Mouse (Mus musculus) adrenal gland, adult (tissue): ENCODE measurements around the gene Atf7ip.
A peak's percentile ranks its signal among the peaks of the same experiment; 100 is the strongest.

Experiments used
- DNase-seq, 2 experiments: peaks; one replicate each; pipeline ENCODE4 v3.0.0; 2022 to 2023; ENCODE audit warnings: low spot score in 1 of 2; ENCODE audit not compliant: inconsistent age in 2 of 2

The Atf7ip gene

DNA sequence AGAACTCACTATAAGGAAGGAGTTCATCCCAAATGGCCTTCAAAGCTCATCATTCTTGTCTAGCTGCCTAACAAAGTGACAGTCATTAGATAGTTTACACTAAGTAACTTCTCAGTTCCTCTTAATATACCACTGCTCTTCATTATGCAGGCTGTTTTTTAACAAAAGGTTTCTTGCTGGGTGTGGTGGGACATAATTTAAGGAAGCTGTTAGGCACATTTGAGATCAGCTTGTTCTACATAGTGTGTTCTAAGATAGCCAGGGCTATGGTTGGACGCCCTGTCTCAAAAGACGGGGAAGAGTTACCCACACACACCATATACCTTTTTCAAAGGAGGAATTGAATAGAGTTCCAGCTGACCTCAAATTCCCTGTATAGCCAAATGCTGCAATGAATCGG lies 21.9 kb upstream of the Atf7ip start:
- no peak for DNase-seq

DNA sequence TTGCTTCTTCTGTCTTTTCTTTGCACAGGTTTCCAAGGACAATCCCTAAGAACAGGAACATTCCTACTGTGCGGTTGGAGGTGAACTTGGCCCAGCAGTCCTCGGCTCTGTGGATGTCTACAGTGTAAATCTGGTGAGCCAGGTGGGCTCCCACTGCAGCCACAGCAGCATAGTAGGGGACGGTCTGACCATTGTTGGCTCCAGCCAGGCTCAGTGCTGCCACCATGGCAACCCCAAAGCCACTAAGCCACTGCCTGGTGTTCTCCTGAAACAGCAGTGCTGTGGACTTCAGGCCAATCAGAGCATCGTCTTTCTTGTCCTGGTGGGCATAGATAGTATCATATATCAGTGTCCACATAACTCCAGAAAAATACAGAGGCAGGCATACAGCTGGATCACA lies 19.8 kb upstream of the Atf7ip start:
- DNase-seq, result peak in 1 of 2 experiments; percentile 26

DNA sequence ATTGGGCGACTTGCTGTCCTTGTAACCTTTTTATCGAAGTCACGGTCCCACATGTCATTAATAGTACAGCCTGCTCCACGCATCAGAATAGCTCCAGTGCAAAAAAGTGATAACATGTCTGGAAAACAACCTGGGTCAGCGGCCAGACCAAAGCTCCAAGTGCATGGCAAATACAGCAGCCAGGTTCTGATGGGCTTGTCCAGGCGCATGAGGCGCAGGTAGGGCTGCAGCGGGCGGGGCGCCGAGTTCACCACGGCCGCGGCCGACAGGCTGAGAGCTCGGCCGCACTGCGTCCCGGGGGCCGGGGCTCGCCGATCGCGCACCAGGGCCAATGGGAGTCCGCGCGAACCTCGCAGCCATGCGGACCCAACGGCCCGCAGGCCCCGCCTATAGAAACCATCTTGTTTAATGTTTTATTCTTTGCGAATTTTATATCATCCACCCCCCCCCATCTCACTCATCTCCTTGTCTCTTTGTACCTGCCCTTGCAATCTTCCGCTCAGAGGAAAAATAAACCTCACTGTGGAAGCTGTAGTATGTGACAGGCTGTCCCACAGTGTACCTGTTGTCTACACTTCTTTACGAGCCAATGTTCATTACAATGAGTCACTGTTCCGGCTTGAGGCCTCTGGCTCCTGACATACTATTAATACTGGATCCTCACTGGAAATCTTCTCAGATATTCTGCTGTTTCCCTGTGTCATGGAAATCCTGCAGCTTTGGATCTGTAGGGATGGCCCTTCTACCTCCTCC lies 19.0 kb upstream of the Atf7ip start:
- DNase-seq, result peak; percentile 31 to 64

DNA sequence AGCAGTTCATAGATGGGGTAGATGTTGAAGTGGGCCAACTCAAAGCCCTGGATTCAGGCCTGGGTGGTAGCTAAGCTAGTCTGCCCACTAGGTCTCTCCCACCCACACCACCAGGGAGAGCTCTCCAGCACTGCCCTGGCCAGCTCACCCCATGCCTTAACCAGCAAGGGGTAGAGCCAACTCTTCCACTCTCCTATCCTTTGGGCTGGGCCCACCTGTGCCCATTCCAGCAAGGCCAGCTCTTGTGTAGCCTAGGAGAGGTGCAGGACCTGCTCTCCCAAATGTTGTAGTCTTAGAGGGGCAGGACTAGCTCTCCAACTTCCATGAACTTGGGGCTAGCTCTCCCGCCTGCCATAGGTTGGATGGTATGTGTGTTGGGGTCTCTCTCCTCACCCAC lies 18.4 kb upstream of the Atf7ip start:
- no peak for DNase-seq

DNA sequence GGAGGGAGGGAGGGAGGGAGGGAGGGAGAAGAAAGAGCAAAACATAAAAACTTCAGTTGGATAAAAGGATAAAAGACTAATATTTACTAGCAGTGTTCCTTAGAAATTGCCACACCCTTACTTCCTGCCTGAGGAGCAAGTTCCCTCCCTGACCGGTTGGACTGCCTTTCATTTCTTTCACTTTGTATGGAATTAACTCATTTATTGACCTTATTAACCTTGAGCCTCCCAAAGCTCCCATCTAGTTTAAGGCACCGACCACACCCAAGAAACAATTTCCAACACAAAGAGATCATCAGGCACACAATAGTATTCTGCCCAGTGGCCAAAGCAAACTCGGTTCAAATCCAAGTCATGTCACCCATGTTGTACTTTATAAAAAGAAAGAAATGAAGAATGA lies 16.1 kb upstream of the Atf7ip start:
- no peak for DNase-seq

DNA sequence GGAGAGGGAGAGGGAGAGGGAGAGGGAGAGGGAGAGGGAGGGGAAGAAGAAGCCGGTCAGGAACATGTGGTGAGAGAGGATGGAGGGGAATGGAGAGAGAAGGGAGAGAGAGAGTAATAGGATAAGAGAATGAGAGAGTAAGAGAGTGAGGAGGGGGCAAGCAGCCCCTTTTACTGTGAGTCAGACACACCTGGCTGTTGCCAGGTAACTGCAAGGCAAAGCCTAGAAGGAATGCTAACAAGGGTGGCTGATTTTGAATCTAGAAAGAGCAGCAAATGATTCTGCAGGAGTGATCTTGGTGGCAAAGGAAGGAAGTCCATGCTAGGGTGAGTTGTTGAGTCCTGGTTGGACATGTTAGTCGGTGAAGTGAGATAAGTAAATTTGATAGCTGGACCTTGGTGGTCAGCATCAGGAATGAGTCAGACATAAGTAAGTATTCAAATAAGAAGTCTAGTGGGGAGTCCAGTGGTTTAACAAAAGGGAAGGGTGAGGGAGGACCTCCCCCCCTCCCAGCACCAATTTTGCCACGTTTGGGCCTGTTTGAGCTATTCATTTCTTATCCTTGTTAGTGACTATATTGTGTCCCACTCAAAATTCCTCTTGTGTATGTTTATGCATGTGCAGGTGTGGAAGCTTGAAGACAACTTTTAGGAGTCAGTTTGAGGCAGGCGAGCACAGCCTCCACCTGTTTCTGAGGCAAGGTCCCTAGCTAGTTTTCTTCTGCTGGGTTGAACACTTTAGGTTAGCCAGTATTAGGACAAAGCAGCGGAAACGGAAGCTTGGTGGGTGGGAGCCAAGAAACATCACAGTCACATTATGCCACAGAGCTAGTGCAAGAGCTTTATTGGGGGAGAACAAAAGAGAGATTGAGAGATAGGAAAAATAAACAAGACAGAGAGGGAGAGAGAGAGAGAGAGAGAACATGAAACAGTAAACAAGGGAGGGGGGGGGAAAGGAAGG lies 15.2 kb upstream of the Atf7ip start:
- DNase-seq, result no peak

DNA sequence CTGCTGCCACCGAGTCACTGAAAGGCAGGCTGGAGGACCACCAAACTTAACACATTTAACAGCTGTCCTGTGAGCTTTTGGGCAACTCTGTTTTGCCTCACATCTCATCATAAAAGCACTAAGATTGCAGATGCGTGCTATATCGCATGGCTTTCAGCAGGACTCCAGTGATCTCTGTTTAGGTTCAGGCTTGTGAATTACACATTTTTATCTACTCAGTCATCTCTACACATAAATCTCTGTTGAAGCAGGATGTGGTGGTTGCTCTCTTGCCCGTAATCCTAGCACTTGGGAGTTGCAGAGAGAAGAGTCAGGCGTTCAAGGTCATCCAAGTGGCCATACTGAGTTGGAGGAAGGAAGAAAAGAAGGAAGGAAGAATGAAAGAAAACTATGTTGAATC lies 14.3 kb upstream of the Atf7ip start:
- peak in 1 of 2 experiments; percentile 48 for DNase-seq

DNA sequence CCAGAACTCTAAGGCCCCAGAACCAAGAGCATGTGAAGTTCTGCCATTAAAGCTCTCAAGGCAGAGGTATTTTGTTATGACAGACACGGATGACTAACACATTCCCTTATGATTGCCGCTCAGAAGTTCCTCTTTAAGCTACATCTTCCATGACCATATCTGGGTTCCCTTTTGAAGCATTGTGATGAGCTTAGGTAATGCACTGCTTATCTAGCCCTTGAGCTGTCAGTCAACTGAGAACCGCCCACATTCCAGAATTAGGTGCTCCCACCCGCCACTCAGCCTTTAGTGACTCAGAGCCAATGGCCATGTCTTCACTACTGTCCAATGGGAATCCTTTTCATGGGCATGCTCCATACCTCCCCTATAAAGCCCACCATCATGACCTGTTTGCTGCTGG lies 13.7 kb upstream of the Atf7ip start:
- peak in 1 of 2 experiments; percentile 47 for DNase-seq

DNA sequence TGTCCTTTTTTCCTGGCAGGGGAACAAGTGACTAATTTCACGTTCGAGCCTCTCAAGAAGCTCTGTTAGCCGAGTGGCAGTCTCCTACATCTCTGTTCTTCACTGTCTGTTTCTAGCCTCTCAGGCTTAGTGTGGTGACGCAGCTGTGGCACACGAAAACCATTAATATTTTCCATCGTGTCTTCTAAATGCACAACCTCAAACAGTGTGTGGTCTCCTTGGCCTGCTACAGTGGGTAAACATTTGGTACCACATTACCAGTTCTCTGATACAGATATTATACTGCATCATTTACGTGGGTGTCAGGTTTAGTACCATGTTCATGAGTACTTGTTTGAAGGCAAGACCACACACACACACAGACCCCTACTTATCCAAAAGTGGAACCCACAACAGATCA lies 12.5 kb upstream of the Atf7ip start:
- DNase-seq, result no peak

DNA sequence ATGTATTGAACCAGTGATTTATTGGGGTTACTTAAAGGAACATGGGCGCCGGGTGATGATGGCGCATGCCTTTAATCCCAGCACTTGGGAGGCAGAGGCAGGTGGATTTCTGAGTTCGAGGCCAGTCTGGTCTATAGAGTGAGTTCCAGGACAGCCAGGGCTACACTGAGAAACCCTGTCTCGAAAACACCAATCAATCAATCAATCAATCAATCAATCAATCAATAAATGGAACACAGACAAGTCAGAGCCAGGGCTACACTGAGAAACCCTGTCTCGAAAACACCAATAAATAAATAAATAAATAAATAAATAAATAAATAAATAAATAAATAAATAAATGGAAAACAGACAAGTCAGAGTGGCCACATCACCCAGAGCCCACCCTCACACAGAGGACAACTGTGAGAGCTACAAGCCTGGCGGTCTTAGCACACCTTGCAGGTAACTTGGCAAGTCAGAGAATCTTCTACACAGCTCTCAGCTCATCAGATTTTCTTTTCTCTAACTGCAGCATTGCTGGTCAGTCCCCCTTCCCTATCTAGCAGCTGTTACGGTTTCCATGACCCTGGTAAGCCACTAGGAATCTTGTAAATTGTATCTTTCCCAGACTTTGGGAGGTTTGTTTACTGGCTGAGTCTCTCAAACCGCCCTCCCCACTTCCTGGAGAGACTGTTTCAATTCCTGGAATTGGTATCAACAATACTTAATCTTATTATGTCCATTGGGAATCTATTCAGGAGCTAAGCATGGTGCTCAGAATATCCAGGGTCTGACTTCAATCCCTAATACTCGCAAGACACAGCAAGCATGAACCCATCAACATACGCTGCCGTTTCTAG lies 11.8 kb upstream of the Atf7ip start:
- DNase-seq, result no peak

DNA sequence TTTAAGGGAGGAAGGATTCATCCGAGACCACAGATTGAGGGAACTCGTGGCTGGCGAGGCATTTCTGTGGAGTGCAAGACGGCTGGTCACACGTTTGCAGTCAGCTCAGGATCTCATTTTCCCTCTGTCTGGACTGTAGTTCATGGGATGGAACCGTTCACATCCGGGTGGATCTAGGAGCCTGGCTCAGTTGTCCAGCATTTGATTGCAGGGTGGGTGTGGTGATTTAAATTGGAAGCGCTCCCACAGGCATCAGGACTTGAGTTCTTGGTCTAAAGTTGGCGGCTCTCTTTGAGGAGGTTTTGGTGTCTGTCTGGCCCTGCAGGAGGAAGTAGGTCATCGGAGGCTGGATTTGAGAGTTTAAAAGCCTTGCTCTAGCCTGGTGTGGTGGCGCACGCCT lies 10.9 kb upstream of the Atf7ip start:
- DNase-seq, result no peak

DNA sequence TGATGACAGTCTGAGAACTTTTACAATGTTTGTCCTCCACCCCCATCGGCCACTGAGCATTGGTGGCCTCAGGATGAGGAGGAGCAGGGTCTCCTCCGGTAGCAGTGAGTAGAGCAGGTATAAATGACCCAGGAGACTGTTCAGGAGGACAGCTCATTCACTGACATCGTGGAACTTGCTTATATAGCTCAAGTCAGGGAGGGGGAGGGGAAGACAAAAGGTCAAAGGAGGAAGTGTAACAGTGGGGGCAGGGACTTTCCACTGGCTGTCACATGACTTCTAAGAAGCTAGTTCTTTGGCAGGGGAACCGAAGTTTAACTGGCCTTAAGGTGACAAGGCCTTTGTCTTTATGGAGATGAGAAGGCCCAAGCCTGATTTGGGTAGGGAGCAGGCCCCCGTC lies 8.2 kb upstream of the Atf7ip start:
- DNase-seq, result peak in 1 of 2 experiments; percentile 57

DNA sequence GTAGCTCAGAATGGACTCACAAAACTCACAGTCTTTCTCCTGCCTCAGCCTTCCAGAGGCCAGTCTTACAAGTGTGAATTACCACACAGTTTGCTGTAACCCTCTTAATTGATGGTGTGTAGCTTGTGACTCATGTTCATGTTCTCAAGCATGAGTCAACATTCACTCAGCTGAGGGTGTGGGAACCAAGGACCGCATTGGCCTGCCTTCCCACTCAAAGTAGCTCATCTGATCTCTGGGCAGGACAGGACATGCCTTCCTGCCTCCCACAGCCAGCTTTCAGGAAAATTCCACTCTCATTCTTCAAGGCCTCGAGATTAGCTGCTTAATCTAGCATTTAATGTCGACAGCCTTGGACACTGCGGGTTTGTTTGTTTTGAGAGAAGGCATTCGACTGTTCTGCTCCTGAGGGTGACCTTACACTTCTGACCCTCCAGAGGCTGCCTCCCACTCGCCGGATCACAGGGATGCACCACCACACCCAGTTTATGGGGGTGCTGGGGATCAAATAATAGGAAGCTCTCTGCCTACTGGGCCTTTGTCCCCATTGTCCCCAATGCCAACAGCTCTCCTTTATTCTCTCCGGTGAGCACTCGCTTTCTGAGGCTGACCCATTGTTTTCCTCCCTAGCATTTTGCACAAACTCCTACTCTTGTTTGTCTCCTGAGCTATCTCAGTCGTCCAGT lies 6.5 kb upstream of the Atf7ip start:
- peak; percentile 62 to 85 for DNase-seq

DNA sequence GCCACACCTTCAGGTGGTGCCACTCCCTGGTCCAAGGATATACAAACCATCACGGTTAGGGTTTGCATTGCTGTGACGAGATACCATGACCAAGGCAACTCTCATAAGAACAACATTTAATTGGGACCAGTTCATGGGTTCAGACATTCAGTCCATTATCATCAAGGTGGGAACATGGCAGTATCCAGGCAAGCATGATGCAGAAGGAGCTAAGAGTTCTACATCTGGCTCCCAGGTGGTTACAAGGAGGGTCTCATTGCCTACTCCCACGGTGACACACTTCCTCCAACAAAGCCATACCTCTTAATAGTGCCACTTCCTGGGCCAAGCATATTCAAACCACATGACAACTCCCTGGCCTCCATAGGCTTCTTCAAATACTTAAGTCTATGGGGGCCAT lies 2.7 kb downstream of the Atf7ip start:
- DNase-seq, result no peak

DNA sequence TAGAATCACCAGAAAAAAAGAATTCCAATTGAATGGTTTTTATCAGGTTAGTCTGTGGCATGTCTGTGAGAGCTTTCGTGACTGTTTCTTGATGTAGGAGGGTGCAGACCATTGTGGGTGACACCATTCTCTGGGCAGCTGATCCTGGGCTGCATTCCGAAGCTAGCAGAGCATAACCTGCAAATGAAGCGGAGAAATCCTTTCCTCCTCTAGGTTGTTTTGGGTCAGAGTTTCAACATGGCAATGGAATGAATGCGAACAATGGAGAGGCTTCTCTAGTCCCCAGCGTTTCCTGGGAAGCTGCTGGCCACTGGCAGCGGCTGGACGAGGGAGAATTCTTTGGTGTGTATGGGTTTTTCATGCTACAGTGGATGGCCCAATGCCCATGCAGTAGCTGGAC lies 5.0 kb downstream of the Atf7ip start:
- no peak for DNase-seq

DNA sequence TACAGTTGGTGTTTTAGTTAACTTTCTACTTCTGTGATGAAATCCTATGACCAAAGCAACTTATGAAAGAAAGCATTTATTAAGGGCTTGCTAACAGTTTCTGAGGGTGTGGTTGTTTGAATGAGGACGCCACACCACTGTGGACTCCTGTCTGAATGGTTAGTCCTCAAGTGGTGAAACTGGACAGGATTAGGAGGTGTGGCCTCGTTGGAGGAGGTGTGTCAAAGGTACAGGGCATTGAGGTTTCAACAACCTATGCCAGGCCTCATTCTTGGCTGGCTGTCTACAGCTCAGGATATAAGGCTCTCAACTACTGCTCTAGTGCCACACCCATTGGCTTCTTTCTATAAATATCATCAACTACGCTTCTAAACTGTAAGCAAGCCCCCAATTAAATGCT lies 6.4 kb downstream of the Atf7ip start:
- no peak for DNase-seq

DNA sequence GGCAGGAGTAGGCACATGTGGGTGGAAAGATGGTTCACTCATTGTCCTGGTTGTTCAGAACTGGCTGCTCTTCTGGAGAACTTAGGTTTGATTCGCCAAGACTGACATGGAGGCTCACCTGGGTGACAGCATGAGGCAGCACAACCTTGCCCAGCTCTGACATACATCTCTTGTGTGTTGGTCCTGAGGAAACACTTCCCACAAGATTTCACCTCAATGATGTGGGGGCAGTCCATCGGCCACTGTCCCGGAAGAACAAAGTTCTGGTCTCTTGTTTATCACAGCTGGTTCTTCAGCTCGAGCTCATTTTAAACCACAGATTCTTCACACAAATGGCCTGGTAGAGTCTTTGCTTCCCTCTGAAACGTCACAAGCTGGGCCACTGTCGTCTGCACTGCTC lies 10.7 kb downstream of the Atf7ip start:
- no peak for DNase-seq

DNA sequence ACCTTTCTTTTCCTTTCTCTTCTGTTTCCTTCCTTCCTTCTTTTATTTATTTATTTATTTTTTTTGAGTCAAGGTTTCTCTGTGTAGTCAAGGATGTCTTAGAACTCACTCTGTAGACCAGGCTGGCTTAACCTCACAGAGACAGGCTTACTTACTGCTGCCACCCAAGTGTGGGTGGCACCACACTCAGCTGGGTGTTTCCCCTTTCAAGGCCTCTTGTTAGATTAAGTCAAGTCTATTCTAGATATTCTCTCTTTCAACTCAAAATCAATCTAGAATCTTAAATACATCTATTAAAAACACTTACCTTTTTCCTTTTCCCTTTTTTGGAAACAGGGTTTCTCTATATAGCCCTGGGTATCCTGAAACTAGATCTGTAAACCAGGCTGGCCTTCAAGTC lies 11.3 kb downstream of the Atf7ip start:
- DNase-seq, result no peak

DNA sequence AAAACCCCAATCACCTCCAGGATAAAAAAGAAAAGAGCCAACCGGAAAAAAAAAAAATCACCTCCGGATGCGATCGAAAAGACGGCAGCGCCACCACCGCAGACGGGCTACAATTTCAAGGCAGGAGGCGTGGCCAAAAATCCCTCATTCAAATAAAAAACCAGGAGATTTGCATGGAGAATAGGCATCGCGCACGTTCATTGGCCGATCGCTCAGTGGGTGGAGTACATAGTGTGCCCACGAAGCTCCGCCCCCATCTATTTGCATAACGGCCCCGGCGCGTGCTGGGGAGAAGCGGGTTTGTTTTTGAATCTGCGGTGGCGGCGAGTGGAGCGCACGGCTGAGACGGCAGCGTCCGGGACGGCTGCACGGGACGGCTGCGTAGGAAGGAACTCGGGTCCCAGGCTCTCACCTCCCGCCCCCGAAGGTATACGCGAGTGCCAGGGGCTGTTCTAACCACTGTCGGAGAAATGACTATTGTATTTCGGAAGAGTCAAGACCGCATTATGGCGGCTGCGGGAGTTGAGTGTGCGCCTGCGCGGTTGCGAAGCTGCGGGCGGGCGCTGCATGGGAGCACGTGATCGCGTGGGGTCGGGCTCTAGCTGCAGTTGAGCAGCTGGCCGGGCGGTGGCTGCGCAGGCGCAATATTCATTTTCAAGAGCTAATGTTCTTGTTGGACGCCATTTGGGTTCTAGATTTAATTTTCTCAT lies 12.7 kb downstream of the Atf7ip start:
- DNase-seq, result peak; percentile 97 to 98

DNA sequence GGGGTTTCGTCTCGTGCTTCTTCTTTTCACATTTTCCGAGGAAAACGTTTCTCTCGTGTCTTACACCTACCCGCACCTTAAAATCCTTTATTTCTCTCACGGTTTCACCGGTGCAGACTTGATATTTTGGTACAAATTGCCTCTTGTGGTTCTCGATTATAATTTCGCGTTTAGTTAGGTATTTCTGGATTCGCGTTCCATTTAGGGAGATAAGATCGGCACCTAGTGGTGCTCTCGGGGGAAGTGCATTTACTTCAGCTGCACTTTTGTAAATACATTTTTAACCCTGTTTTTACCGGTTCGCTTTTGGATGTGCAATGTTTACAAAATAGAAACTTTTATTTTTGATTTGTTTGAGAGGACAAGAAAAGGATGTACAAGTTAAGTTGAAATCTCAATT lies 13.3 kb downstream of the Atf7ip start:
- no peak for DNase-seq
